Mouse (Mus musculus): ENCODE results near the gene Ppig. TPM values are rescaled to one million over a fixed set of nuclear protein-coding genes. Genes with fewer than 3 reads are reported as not detected.
A peak's percentile ranks its signal among the peaks of the same experiment; 100 is the strongest.

Gene Ppig
- polyA plus RNA-seq, 2 experiments, result 25.3 to 120 TPM

DNA sequence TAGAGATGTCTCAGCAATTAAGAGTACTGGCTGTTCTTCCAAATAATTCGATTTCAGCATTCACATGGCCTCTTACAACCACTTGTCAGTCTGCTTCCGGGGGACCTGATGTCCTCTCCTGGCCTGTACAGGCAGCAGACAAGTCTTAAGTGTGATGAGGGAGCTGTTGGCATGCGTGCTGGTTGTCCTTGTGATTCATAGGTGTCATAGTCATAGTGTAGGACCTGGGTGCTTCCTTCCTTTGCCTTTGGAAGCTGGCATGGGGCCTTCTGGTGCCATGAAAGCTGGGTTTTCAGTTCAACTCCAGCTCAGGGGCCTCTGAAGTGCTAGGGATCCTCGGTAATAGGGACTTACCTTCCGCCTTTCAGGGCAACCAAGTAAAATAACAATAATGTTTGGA, 8.2 kb upstream of the Ppig start:
- Histone ChIP-seq H3K9me3 (ENCODE audit: control insufficient read depth, low read length) (no peaks in the 10 kb centered on the region), H3K4me1 (ENCODE audit: control insufficient read depth, insufficient read depth, low read length) (no peaks in the 10 kb centered on the region), H3K27me3 (ENCODE audit: control insufficient read depth, insufficient read depth, low read length) (no peaks in the 10 kb centered on the region), H3K27ac (replicated peaks; ENCODE audit: low read depth, low read length) (no peak overlapping the region), H3K4me3 (replicated peaks; ENCODE audit: low read length) (no peak overlapping the region), H3K36me3 (ENCODE audit: control insufficient read depth, insufficient read depth, low read length) (0 out of 2 replicates have a peak, but pooled peaks cover 3% of the 10 kb centered on the region), H3K9ac (ENCODE audit: low read depth, low read length, severe bottlenecking) (no peak overlapping the region), H3K4me2 (replicated peaks; ENCODE audit: low read depth, low read length, severe bottlenecking) (no peak overlapping the region)
- DNase-seq (ENCODE audit: low spot score) (no peak), ATAC-seq (ENCODE audit: low FRiP score, low read depth) (no peak)
- TF ChIP-seq POLR2A (IDR thresholded peaks at IDR 0.05; ENCODE audit: borderline replicate concordance, extremely low read depth, insufficient read depth, insufficient read length), result no peak
- 81% methylated on average over 5 of the region's 5 CpGs for WGBS

DNA sequence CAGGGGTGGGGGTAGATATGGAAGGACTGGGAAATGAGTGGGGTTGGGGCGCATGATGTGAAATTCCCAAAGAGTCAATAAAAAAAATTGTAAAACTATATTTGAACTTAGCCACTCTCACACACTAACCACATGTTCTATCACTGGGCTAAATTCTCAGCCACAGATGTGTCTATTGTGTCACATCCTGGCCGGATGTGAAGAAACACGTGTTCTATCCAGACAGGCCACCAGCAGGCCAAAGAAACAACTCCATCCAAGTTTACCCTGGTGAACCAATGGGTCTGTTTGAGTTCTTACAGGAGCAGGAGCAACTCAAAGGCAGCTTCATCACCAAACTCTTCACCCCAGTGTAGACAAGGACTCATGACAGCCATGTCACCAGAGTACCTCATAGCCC, 5.9 kb upstream of the Ppig start:
- no peak for DNase-seq (ENCODE audit: low spot score)

DNA sequence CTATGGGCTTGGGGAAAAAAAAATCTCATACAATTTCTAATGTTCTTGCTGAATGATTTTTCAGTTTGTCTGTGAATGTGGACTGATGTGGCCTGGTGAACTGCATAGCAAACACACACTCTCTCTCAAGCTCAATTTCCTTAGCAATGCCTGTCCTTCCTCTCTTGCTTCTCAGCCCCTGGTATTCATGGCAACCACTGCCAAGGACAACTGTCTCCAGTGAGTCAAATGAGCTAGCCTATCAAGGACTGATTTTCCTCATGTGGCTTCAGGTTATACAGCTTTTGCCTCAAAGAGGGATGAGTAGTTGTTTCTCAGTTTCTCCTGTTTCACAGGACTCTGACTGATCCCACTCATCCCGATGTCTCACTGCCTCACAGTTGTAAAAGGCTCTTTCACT, 3.2 kb upstream of the Ppig start:
- TF ChIP-seq POLR2A (IDR thresholded peaks at IDR 0.05; ENCODE audit: borderline replicate concordance, extremely low read depth, insufficient read depth, insufficient read length), result no peak
- Histone ChIP-seq H3K9ac (ENCODE audit: low read depth, low read length, severe bottlenecking) (no peak overlapping the region), H3K4me3 (replicated peaks; ENCODE audit: low read length) (no peak overlapping the region), H3K27me3 (ENCODE audit: control insufficient read depth, insufficient read depth, low read length) (no peaks in the 10 kb centered on the region), H3K27ac (replicated peaks; ENCODE audit: low read depth, low read length) (no peak overlapping the region), H3K36me3 (ENCODE audit: control insufficient read depth, insufficient read depth, low read length) (no peaks in the 10 kb centered on the region), H3K4me1 (ENCODE audit: control insufficient read depth, insufficient read depth, low read length) (peaks cover 4% of the 10 kb centered on the region; the same call in 1 of the 2 replicates), H3K9me3 (ENCODE audit: control insufficient read depth, low read length) (no peaks in the 10 kb centered on the region), H3K4me2 (replicated peaks; ENCODE audit: low read depth, low read length, severe bottlenecking) (no peak overlapping the region)
- DNase-seq (ENCODE audit: low spot score) (no peak), ATAC-seq (ENCODE audit: low FRiP score, low read depth) (no peak)
- 96% methylated on average over 1 of the region's 1 CpGs for WGBS

More for the DNA sequence above, 5.9 kb upstream of the Ppig start:
- no peak overlapping the region for H3K27ac ChIP-seq (replicated peaks; ENCODE audit: low read depth, low read length)
- no peaks in the 10 kb centered on the region for H3K27me3 ChIP-seq (ENCODE audit: control insufficient read depth, insufficient read depth, low read length)
- no peaks in the 10 kb centered on the region for H3K9me3 ChIP-seq (ENCODE audit: control insufficient read depth, low read length)
- H3K9ac ChIP-seq (ENCODE audit: low read depth, low read length, severe bottlenecking), result no peak overlapping the region
- H3K4me3 ChIP-seq (replicated peaks; ENCODE audit: low read length), result no peak overlapping the region
- no peaks in the 10 kb centered on the region for H3K4me1 ChIP-seq (ENCODE audit: control insufficient read depth, insufficient read depth, low read length)
- no peak for TF ChIP-seq POLR2A (IDR thresholded peaks at IDR 0.05; ENCODE audit: borderline replicate concordance, extremely low read depth, insufficient read depth, insufficient read length)
- 63% methylated on average over 3 of the region's 3 CpGs for WGBS
- ATAC-seq (ENCODE audit: low FRiP score, low read depth), result no peak
- no peaks in the 10 kb centered on the region for H3K36me3 ChIP-seq (ENCODE audit: control insufficient read depth, insufficient read depth, low read length)
- no peak overlapping the region for H3K4me2 ChIP-seq (replicated peaks; ENCODE audit: low read depth, low read length, severe bottlenecking)

DNA sequence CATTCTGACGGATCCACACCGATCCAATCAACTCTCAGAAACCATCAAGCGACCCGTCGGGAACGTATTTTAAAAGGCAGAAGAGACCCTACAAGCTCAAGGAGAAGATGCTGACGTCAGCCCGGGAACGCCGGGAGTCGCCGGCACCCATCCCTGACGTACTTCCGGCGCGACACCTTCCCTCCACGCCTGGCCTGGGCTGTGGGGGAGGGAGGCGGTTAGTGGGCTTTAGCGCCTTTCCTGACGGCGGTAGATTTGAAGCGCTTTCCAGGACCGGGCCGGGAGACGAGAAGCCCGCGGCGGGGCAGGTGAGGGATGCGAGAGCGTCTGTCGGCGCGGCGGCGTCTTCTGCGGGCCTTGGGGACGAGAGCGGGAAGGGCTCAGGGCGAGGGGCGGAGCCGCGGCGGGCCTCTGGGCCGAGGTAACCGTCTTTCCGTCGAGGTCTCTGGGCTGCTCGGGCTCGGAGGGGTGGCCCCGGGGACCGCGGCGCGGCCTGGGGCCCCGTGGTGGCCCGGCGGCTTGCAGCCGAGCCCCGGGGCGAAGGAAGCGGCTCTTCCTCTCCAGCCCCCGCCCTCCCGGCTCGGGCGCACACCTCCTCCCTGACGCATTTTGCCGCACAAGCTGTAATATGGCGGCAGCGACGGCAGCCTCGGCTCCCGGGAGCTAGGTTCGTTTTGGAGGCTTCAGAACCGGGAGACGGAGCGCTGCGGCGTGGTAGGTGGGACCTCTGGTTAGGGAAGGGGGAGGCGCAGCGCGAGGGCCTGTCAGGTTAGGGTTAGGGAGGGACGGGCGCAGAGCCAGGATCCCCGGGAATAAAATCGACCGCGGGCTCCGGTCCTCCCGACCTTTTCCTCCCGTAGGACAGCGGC, 539 bp downstream of the Ppig start:
- peak; percentile 96 for ATAC-seq (ENCODE audit: low FRiP score, low read depth)
- Histone ChIP-seq H3K27me3 (ENCODE audit: control insufficient read depth, insufficient read depth, low read length) (no peaks in the 10 kb centered on the region), H3K4me3 (replicated peaks; ENCODE audit: low read length) (peak overlapping the region; percentile 80), H3K36me3 (ENCODE audit: control insufficient read depth, insufficient read depth, low read length) (no peaks in the 10 kb centered on the region), H3K4me2 (replicated peaks; ENCODE audit: low read depth, low read length, severe bottlenecking) (peak overlapping the region; percentile 66), H3K9me3 (ENCODE audit: control insufficient read depth, low read length) (no peaks in the 10 kb centered on the region), H3K4me1 (ENCODE audit: control insufficient read depth, insufficient read depth, low read length) (peaks cover 9% of the 10 kb centered on the region), H3K27ac (replicated peaks; ENCODE audit: low read depth, low read length) (peak overlapping the region; percentile 87), H3K9ac (ENCODE audit: low read depth, low read length, severe bottlenecking) (peak overlapping the region; percentile 85)
- 1% methylated on average over 73 of the region's 91 CpGs for WGBS
- TF ChIP-seq POLR2A (IDR thresholded peaks at IDR 0.05; ENCODE audit: borderline replicate concordance, extremely low read depth, insufficient read depth, insufficient read length), result peak; percentile 86; the same call in 1 of the 2 replicates
- peak; percentile 95 for DNase-seq (ENCODE audit: low spot score)

DNA sequence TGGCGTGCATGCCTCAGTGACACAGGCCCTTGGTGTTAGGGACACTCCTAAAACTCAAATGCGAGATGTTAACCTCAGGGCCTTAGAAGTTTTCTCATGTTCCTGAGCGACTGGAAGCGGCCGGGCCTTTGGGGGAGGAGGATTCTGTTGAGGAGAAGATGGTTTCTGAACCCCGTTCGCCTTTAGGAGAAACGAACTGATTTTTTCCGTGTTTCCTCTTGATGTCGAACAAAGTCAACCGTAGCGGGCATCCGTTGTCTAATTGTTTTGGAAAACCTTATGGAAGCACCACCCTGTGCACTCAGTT, 1.1 kb downstream of the Ppig start:
- Histone ChIP-seq H3K9me3 (ENCODE audit: control insufficient read depth, low read length) (no peaks in the 10 kb centered on the region), H3K36me3 (ENCODE audit: control insufficient read depth, insufficient read depth, low read length) (no peaks in the 10 kb centered on the region), H3K4me3 (replicated peaks; ENCODE audit: low read length) (peak overlapping the region; percentile 80), H3K4me2 (replicated peaks; ENCODE audit: low read depth, low read length, severe bottlenecking) (peak overlapping the region; percentile 66), H3K4me1 (ENCODE audit: control insufficient read depth, insufficient read depth, low read length) (peaks cover 9% of the 10 kb centered on the region), H3K27me3 (ENCODE audit: control insufficient read depth, insufficient read depth, low read length) (no peaks in the 10 kb centered on the region), H3K27ac (replicated peaks; ENCODE audit: low read depth, low read length) (peak overlapping the region; percentile 87), H3K9ac (ENCODE audit: low read depth, low read length, severe bottlenecking) (peak overlapping the region; percentile 85)
- ATAC-seq (ENCODE audit: low FRiP score, low read depth), result 0 out of 2 replicates have a peak, but pooled peaks have one; percentile 10
- 1% methylated on average over 13 of the region's 13 CpGs for WGBS
- no peak for DNase-seq (ENCODE audit: low spot score)
- TF ChIP-seq POLR2A (IDR thresholded peaks at IDR 0.05; ENCODE audit: borderline replicate concordance, extremely low read depth, insufficient read depth, insufficient read length), result no peak

All from limb, embryonic 14.5 days (tissue).